Mouse (Mus musculus): ENCODE measurements at regions not wholly inside any gene's neighbourhood (a gene's known extent, or its start where the extent isn't known, plus 50 kb on each side); places are given as distances from the start of the nearest gene placed in this dataset.

GRCm38 (mm10) chr2:46678366-46678765 is 1561.2 kb upstream of the Zeb2 start:
- in situ Hi-C loops (cut with MboI, MseI): no loop called here

- in situ Hi-C loops (cut with MboI, MseI): no loop called here
Observed at GRCm38 (mm10) chr2:46669517-46670291, 1552.5 kb upstream of the Zeb2 start.

- in situ Hi-C loops (cut with MboI, MseI): no loop called here
Observed at GRCm38 (mm10) chr2:46666990-46667337, 1549.8 kb upstream of the Zeb2 start.

GRCm38 (mm10) chr2:46666084-46666989 is 1549.1 kb upstream of the Zeb2 start:
- in situ Hi-C loops (cut with MboI, MseI): no loop called here

- in situ Hi-C loops (cut with MboI, MseI): no loop called here
Observed at GRCm38 (mm10) chr2:46661876-46662275, 1544.7 kb upstream of the Zeb2 start.

GRCm38 (mm10) chr2:46660577-46660976 is 1543.4 kb upstream of the Zeb2 start:
- in situ Hi-C loops (cut with MboI, MseI): no loop called here

GRCm38 (mm10) chr2:46655289-46655688 is 1538.1 kb upstream of the Zeb2 start:
- in situ Hi-C loops (cut with MboI, MseI): no loop called here

GRCm38 (mm10) chr2:46652616-46653015 is 1535.4 kb upstream of the Zeb2 start:
- in situ Hi-C loops (cut with MboI, MseI): no loop called here

- in situ Hi-C loops (cut with MboI, MseI): no loop called here
Observed at GRCm38 (mm10) chr2:46646366-46646765, 1529.2 kb upstream of the Zeb2 start.

GRCm38 (mm10) chr2:46609217-46609616 is 1492.0 kb upstream of the Zeb2 start:
- in situ Hi-C loops (cut with MboI, MseI): no loop called here

GRCm38 (mm10) chr2:46581773-46582172 is 1464.6 kb upstream of the Zeb2 start:
- in situ Hi-C loops (cut with MboI, MseI): no loop called here

- in situ Hi-C loops (cut with MboI, MseI): no loop called here
Observed at GRCm38 (mm10) chr2:46570416-46570815, 1453.2 kb upstream of the Zeb2 start.

- in situ Hi-C loops (cut with MboI, MseI): no loop called here
Observed at GRCm38 (mm10) chr2:46533395-46533794, 1416.2 kb upstream of the Zeb2 start.

- in situ Hi-C loops (cut with MboI, MseI): no loop called here
Observed at GRCm38 (mm10) chr2:46530686-46531085, 1413.5 kb upstream of the Zeb2 start.

GRCm38 (mm10) chr2:46525223-46525622 is 1408.0 kb upstream of the Zeb2 start:
- in situ Hi-C loops (cut with MboI, MseI): no loop called here

GRCm38 (mm10) chr2:46524625-46525024 is 1407.4 kb upstream of the Zeb2 start:
- in situ Hi-C loops (cut with MboI, MseI): no loop called here

- in situ Hi-C loops (cut with MboI, MseI): no loop called here
Observed at GRCm38 (mm10) chr2:46521147-46521965, 1404.2 kb upstream of the Zeb2 start.

- in situ Hi-C loops (cut with MboI, MseI): no loop called here
Observed at GRCm38 (mm10) chr2:46512237-46513028, 1395.2 kb upstream of the Zeb2 start.

GRCm38 (mm10) chr2:46506951-46507350 is 1389.8 kb upstream of the Zeb2 start:
- in situ Hi-C loops (cut with MboI, MseI): no loop called here

GRCm38 (mm10) chr2:46503074-46503473 is 1385.9 kb upstream of the Zeb2 start:
- in situ Hi-C loops (cut with MboI, MseI): no loop called here

GRCm38 (mm10) chr2:46492299-46492698 is 1375.1 kb upstream of the Zeb2 start:
- in situ Hi-C loops (cut with MboI, MseI): loop anchor here (5.0 kb wide), 1 partner anchor 75 kb away; no protein-coding TSS in a partner anchor

All from regulatory T cell (primary cell).